Mouse (Mus musculus): Measurements from ENCODE around the gene Trpc2. TPM values are rescaled to one million over a fixed set of nuclear protein-coding genes. Genes with fewer than 3 reads are reported as not detected.

The Trpc2 gene
- total and polyA plus RNA-seq, 2 experiments from 2014 or later: 0.09 to 2.5 TPM

DNA sequence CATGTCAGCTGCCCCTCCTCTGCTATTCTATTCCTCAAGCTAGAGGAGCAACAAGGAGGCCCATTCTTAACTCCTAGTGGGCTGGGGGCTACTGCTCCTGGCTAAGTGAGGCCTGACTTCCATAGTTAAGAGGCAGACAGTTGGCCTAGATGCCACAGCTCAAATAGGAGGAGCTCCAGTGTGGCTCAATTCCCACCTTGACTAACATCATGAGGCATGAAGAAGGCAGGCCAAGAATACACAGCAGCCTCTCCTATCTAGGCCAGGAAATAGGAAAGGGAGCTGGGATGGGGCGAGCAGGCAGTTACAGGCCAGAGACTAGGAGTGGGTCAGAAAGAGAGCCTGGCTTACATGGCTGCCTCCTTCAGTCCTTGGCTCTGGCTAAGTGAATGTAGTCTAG is 25.3 kb downstream of the Trpc2 start:
- WGBS: 89% methylated on average over 1 of the region's 1 CpGs
- no peaks in the 10 kb centered on the region for H3K9me3 ChIP-seq (ENCODE audit: low read length)
- no peak for DNase-seq (ENCODE audit: low spot score)
- H3K36me3 ChIP-seq (ENCODE audit: insufficient read depth, low read length): no peaks in the 10 kb centered on the region
- no peak overlapping the region for H3K27ac ChIP-seq
- H3K4me3 ChIP-seq (ENCODE audit: low read length): no peak overlapping the region
- no peaks in the 10 kb centered on the region for H3K4me1 ChIP-seq (ENCODE audit: insufficient read depth, low read length)
- no peak for TF ChIP-seq CTCF (IDR thresholded peaks at IDR 0.05; ENCODE audit: low read depth)
- ATAC-seq: no peak
- no peaks in the 10 kb centered on the region for H3K27me3 ChIP-seq (ENCODE audit: insufficient read depth, low read length)
- H3K4me2 ChIP-seq (ENCODE audit: low read depth, low read length): no peak overlapping the region
- H3K9ac ChIP-seq (replicated peaks; ENCODE audit: low read length): no peak overlapping the region

DNA sequence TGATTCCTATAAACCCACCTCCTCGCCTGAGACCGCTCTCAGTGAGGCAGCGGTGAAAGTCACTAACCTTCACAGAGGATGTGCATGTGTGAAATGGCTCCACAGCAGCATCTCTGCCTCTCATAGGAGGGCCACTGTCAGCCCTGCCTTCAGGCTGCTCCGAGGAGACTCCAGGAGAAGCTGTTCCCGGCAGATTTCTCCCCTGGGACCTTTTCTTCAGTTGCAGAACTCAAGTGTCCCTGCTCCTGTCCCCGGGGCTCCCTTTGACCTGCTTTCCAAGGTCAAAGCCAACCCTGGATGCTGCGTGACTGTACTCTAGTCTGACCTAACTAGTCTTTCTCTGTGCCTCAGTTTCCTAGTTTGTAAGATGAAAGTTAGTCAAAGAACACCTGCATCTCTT is 26.3 kb downstream of the Trpc2 start, which contains the start of gene Art5:
TSS of gene Art5 (minus strand) at position 319 of the 400 bp plus-strand sequence.
- 74% methylated on average over 7 of the region's 7 CpGs for WGBS
- no peak for ATAC-seq
- Histone ChIP-seq H3K4me2 (ENCODE audit: low read depth, low read length) (no peak within 1 kb of the TSS), H3K4me1 (ENCODE audit: insufficient read depth, low read length) (no peaks in the 10 kb centered on the region), H3K9ac (replicated peaks; ENCODE audit: low read length) (no peak within 1 kb of the TSS), H3K36me3 (ENCODE audit: insufficient read depth, low read length) (no peaks in the 10 kb centered on the region), H3K4me3 (ENCODE audit: low read length) (no peak within 1 kb of the TSS), H3K9me3 (ENCODE audit: low read length) (no peaks in the 10 kb centered on the region), H3K27ac (no peak within 1 kb of the TSS), H3K27me3 (ENCODE audit: insufficient read depth, low read length) (no peaks in the 10 kb centered on the region)
- no peak for DNase-seq (ENCODE audit: low spot score)
- TF ChIP-seq CTCF (IDR thresholded peaks at IDR 0.05; ENCODE audit: low read depth): no peak

DNA sequence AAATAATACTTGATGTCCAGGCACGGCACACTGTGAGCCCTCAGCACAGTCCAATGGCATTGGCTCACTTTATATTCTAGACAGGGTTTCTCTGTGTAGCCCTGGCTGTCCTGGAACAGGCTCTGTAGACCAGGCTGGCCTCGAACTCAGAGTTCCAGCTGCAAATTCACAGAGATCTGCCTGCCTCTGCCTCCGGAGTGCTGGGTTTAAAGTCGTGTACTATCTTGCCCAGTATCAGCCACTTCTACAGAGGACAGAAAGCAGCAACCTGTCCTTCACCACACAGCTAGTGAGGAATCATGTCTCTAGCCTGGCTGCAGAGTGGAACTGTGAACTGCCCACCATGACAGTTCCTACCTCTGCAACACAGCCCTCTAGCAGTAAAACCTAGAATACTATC is 26.8 kb downstream of the Trpc2 start:
- ATAC-seq: no peak
- Histone ChIP-seq H3K4me2 (ENCODE audit: low read depth, low read length) (no peak overlapping the region), H3K9ac (replicated peaks; ENCODE audit: low read length) (no peak overlapping the region), H3K36me3 (ENCODE audit: insufficient read depth, low read length) (no peaks in the 10 kb centered on the region), H3K27me3 (ENCODE audit: insufficient read depth, low read length) (no peaks in the 10 kb centered on the region), H3K4me3 (ENCODE audit: low read length) (no peak overlapping the region), H3K9me3 (ENCODE audit: low read length) (no peaks in the 10 kb centered on the region), H3K27ac (no peak overlapping the region), H3K4me1 (ENCODE audit: insufficient read depth, low read length) (no peaks in the 10 kb centered on the region)
- no peak for TF ChIP-seq CTCF (IDR thresholded peaks at IDR 0.05; ENCODE audit: low read depth)
- DNase-seq (ENCODE audit: low spot score): no peak
- WGBS: 90% methylated on average over 4 of the region's 4 CpGs

DNA sequence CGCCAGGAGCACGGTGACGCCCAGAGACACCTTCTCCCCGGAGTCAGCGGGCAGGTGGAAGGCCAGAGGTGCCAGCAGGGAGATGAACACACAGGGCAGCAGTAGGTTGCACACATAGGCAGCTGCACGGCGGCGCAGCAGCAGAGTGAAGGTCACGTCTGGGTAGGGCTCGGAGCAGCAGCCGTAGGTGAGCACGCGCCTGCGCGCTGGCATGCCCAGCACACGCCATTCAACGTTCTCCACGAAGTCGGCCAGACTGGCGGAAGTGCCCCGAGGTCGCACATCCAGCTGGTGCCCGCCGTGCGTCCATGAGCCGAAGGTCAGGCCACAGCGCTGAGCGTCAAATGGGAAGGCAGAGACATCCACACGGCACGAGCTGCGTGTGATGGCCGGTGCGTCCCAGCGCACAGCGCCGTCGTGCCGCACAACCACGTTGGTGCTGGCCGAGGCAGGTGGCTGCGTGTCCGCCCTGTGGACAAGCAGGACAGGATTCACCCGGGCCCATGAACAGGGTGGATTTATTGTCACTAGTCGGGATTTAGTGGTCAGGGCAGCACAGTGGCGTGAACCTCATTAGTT is 30.3 kb downstream of the Trpc2 start:
- TF ChIP-seq CTCF (IDR thresholded peaks at IDR 0.05; ENCODE audit: low read depth): no peak
- no peaks in the 10 kb centered on the region for H3K9me3 ChIP-seq (ENCODE audit: low read length)
- H3K4me3 ChIP-seq (ENCODE audit: low read length): no peak overlapping the region
- 82% methylated on average over 45 of the region's 45 CpGs for WGBS
- no peaks in the 10 kb centered on the region for H3K36me3 ChIP-seq (ENCODE audit: insufficient read depth, low read length)
- H3K9ac ChIP-seq (replicated peaks; ENCODE audit: low read length): no peak overlapping the region
- no peak overlapping the region for H3K4me2 ChIP-seq (ENCODE audit: low read depth, low read length)
- H3K4me1 ChIP-seq (ENCODE audit: insufficient read depth, low read length): no peaks in the 10 kb centered on the region
- H3K27me3 ChIP-seq (ENCODE audit: insufficient read depth, low read length): no peaks in the 10 kb centered on the region
- no peak overlapping the region for H3K27ac ChIP-seq
- ATAC-seq (no peak), DNase-seq (ENCODE audit: low spot score) (no peak)

DNA sequence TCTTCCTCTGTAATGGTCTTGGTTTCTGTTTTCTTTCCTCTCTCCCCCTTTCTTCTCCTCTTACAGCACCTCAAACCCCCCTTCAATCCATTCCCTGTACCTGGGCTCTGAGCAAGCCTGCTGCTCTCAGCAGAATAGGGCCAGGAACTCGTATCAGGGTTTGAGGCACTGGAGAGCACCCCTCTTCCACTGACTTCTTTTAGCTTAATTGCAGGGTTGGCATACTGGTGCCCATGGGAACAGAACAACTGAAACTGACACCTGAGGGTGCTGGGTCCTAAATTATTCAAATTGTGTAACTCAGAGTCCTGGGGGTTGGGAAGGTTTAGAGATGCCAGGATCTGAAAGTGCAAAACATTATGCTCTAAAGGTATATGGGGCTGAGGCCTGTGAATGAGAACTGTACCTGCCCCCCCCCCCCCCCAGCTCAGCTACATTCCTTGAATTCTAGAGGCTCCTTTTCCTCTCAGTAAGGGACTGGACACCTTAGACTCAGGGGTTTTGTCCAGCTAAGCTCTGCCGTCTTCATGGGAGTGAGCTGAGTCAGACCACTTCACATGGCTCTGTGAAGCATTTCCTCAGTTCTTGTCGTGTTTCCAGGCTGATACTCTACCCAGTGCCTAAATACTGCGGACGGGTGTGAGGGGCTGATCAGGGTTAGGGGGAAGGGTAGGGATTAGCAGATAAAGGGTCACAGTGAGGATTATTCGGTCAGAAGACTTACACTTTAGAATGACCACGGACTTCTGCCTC is 33.8 kb downstream of the Trpc2 start, which contains the start of gene Chrna10:
TSS of gene Chrna10 (minus strand) at position 250 of the 753 bp plus-strand sequence.
- 58% methylated on average over 7 of the region's 7 CpGs for WGBS
- Histone ChIP-seq H3K4me2 (ENCODE audit: low read depth, low read length) (no peak within 1 kb of the TSS), H3K27me3 (ENCODE audit: insufficient read depth, low read length) (no peaks in the 10 kb centered on the region), H3K27ac (no peak within 1 kb of the TSS), H3K36me3 (ENCODE audit: insufficient read depth, low read length) (peaks cover 20% of the 10 kb centered on the region), H3K4me1 (ENCODE audit: insufficient read depth, low read length) (no peaks in the 10 kb centered on the region), H3K9me3 (ENCODE audit: low read length) (no peaks in the 10 kb centered on the region), H3K4me3 (ENCODE audit: low read length) (no peak within 1 kb of the TSS), H3K9ac (replicated peaks; ENCODE audit: low read length) (no peak within 1 kb of the TSS)
- ATAC-seq (no peak), DNase-seq (ENCODE audit: low spot score) (no peak)
- TF ChIP-seq CTCF (IDR thresholded peaks at IDR 0.05; ENCODE audit: low read depth): no peak

DNA sequence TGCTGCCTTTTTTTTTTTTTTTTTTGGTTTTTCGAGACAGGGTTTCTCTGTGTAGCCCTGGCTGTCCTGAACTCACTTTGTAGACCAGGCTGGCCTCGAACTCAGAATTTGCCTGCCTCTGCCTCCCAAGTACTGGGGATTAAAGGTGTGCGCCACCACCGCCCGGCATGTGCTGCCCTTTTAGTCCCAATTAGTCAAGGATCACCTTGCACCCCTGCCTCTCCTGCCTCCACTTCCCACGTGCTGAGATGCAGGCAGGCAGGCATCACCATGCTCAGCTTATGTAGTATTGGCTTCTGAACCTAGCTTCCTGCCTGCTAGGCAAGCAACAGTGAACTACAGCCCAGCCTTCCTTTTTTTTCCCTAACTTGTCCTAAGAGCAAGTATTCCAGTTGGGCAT is 34.5 kb downstream of the Trpc2 start:
- ATAC-seq: no peak
- Histone ChIP-seq H3K9me3 (ENCODE audit: low read length) (no peaks in the 10 kb centered on the region), H3K36me3 (ENCODE audit: insufficient read depth, low read length) (peaks cover 27% of the 10 kb centered on the region), H3K4me1 (ENCODE audit: insufficient read depth, low read length) (no peaks in the 10 kb centered on the region), H3K27me3 (ENCODE audit: insufficient read depth, low read length) (no peaks in the 10 kb centered on the region), H3K4me3 (ENCODE audit: low read length) (no peak overlapping the region), H3K9ac (replicated peaks; ENCODE audit: low read length) (no peak overlapping the region), H3K4me2 (ENCODE audit: low read depth, low read length) (no peak overlapping the region), H3K27ac (no peak overlapping the region)
- no peak for DNase-seq (ENCODE audit: low spot score)
- 78% methylated on average over 6 of the region's 6 CpGs for whole genome bisulfite sequencing
- TF ChIP-seq CTCF (IDR thresholded peaks at IDR 0.05; ENCODE audit: low read depth): no peak

DNA sequence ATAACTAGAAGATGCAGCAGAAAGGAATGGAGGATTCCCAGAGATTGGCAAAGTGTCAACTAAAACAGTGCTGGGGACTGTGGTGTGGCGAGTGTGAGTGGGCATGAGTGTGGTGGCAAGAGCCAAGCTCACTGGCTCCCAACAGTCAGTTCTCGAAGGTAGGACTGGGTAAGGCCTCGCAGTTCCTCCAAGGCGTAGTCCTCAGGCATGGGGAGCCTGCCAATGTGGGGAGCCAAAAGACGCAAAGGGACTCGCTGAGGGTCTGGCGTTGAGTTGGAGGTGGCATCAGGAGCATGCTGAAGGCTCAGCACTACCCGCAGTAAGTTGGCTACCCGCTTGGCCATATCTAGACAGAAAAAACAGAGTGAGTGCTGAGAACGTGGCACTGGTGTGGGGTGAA is 37.4 kb downstream of the Trpc2 start:
- H3K27me3 ChIP-seq (ENCODE audit: insufficient read depth, low read length): no peaks in the 10 kb centered on the region
- 91% methylated on average over 10 of the region's 10 CpGs for WGBS
- no peak for TF ChIP-seq CTCF (IDR thresholded peaks at IDR 0.05; ENCODE audit: low read depth)
- no peaks in the 10 kb centered on the region for H3K9me3 ChIP-seq (ENCODE audit: low read length)
- H3K4me3 ChIP-seq (ENCODE audit: low read length): no peak overlapping the region
- H3K36me3 ChIP-seq (ENCODE audit: insufficient read depth, low read length): peaks cover 56% of the 10 kb centered on the region
- ATAC-seq (no peak), DNase-seq (ENCODE audit: low spot score) (no peak)
- no peaks in the 10 kb centered on the region for H3K4me1 ChIP-seq (ENCODE audit: insufficient read depth, low read length)
- no peak overlapping the region for H3K27ac ChIP-seq
- no peak overlapping the region for H3K4me2 ChIP-seq (ENCODE audit: low read depth, low read length)
- no peak overlapping the region for H3K9ac ChIP-seq (replicated peaks; ENCODE audit: low read length)
